Mouse (Mus musculus): ENCODE measurements around the gene Ccdc14. TPM values are rescaled to one million over a fixed set of nuclear protein-coding genes. Genes with fewer than 3 reads are reported as not detected.

Gene Ccdc14
- total RNA-seq, 4 experiments from 2014 or later, result 2.4 to 3.6 (median 3.2) TPM

Other genes starting within 250 kb of the Ccdc14 start
- 100 to 1,000 TPM; 495 to 557 (median 508) TPM for gene Kalrn, start 117.1 kb upstream of the Ccdc14 start, total RNA-seq (2022)
- gene Ropn1, start 40.7 kb upstream of the Ccdc14 start, total RNA-seq (2022), result under 1 TPM in 1 of 4 experiments, not detected in 3; 0.55 TPM
- gene Mylk, start 54.6 kb downstream of the Ccdc14 start, total RNA-seq (2022), result 10 to 100 TPM; 15.1 to 20.0 (median 16.2) TPM

Measured in layer of hippocampus, adult 8-10 months (tissue).